Mouse (Mus musculus) forebrain, embryonic 10.5 days (tissue): ENCODE data around the gene Scrn1. TPM values are rescaled to one million over a fixed set of nuclear protein-coding genes. Genes with fewer than 3 reads are reported as not detected.

ENCODE experiments used
- DNase-seq: peaks from one replicate; pipeline ENCODE4 v3.0.0-alpha.2; 2017; ENCODE audit warnings: low spot score; ENCODE audit errors: extremely low spot score
- H3K27ac ChIP-seq: fragments of 300-500 bp; sonication (generic); 2 replicates; pipeline ENCODE4 v1.5.1; 2016; ENCODE audit warnings: mild to moderate bottlenecking
- H3K27me3 ChIP-seq: fragments of 300-500 bp; sonication (generic); 2 replicates; pipeline ENCODE4 v1.6.1; 2016; ENCODE audit warnings: mild to moderate bottlenecking; ENCODE audit not compliant: poor library complexity, severe bottlenecking
- H3K36me3 ChIP-seq: fragments of 300-500 bp; sonication (generic); replicated peaks from 2 replicates; pipeline ENCODE4 v1.6.1; 2016; ENCODE audit warnings: mild to moderate bottlenecking, moderate library complexity
- H3K4me1 ChIP-seq: fragments of 300-500 bp; sonication (generic); 2 replicates; pipeline ENCODE4 v1.6.1; 2016
- H3K4me3 ChIP-seq: fragments of 300-500 bp; sonication (generic); 2 replicates; pipeline ENCODE4 v1.5.1; 2016; ENCODE audit warnings: mild to moderate bottlenecking, moderate library complexity
- H3K9me3 ChIP-seq: fragments of 300-500 bp; sonication (generic); 2 replicates; pipeline ENCODE4 v1.6.1; 2016; ENCODE audit warnings: mild to moderate bottlenecking, moderate library complexity
- WGBS: fragments of 180-500 bp; shearing (Covaris S2); methylation state at CpG from one replicate; pipeline ENCODE4 v1.1.7; 2016; 5-methylcytosine and 5-hydroxymethylcytosine counted together
- polyA plus RNA-seq: library from polyadenylated mRNA; unstranded; fragments of >200 nt; fragmentation: Nextera tagmentation; extraction: Ambion mirVana; gene quantifications from 2 replicates; pipeline ENCODE4 v1.2.1, GENCODE M21; 2016

Scrn1 gene
- polyA plus RNA-seq, 1 experiment from 2014 or later: 62.1 TPM

DNA sequence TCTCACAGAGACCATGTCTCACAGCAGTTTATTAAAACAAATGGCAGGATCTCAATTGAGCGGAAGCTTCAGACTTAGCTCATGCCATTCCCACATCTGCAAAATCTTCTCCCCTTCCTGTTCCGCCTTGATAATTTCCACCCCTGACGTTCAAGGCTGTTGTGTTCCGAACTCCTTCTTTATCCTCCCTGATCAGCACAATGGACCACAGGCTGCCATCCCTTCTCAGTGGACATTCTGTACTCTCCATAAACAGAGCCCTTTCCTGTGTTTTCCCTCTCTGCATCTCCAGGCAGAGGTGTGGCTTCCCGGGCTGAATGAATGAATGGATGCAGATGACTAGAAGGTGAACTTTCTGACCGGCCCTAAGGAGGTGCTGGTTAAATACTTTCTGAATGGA is 25.5 kb upstream of the Scrn1 start:
- H3K27me3 ChIP-seq: no peaks in the 10 kb centered on the region
- no peak for DNase-seq
- H3K4me3 ChIP-seq: peak overlapping the region; percentile 60
- no peaks in the 10 kb centered on the region for H3K36me3 ChIP-seq
- 65% methylated on average over 6 of the region's 6 CpGs for WGBS
- H3K4me1 ChIP-seq: peaks cover 63% of the 10 kb centered on the region
- H3K9me3 ChIP-seq: no peaks in the 10 kb centered on the region
- H3K27ac ChIP-seq: no peak overlapping the region

DNA sequence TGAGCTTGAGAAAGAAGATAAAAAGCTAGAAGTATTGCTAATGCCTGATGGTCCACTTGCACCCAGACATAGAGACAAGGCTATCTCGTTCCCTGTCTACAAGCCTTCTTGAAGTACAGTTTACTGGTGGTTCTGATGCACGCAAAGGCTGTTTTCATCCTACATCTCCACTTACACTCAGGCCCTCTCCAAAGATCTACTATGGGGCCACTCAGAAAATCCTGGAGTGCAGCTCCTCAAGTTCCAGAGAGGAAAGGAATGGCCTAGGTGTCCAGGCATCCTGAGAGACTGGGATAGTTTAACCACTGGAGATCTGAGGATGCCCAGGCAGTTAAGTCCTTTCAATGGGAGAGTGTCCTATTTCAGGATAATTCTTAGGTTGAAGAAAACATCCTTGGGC is 24.4 kb upstream of the Scrn1 start:
- peaks cover 53% of the 10 kb centered on the region for H3K4me1 ChIP-seq
- DNase-seq: no peak
- WGBS: 93% methylated on average over 2 of the region's 2 CpGs
- no peaks in the 10 kb centered on the region for H3K27me3 ChIP-seq
- H3K36me3 ChIP-seq: no peaks in the 10 kb centered on the region
- no peak overlapping the region for H3K4me3 ChIP-seq
- H3K9me3 ChIP-seq: no peaks in the 10 kb centered on the region
- no peak overlapping the region for H3K27ac ChIP-seq

DNA sequence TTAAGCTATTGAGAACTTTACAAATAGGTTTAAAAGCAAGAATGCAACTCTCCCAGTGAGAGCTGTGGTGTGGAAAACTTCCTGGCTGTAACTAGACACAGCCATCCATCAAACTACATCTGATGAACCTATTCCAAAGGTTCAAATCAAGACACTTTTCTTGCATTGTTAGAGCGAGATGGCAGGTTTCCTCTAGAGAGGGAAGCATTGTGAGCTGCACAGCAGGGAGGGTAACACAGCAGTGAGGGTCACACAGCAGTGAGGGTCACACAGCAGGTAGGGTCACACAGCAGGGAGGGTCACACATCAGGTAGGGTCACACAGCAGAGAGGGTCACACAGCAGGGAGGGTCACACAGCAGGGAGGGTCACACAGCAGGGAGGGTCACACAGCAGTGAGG is 21.9 kb upstream of the Scrn1 start:
- Histone ChIP-seq H3K27me3 (no peaks in the 10 kb centered on the region), H3K9me3 (no peaks in the 10 kb centered on the region), H3K4me1 (peaks cover 31% of the 10 kb centered on the region), H3K27ac (no peak overlapping the region), H3K36me3 (peaks cover 5% of the 10 kb centered on the region; the same call in 1 of the 2 replicates), H3K4me3 (no peak overlapping the region)
- 40% methylated on average over 1 of the region's 1 CpGs for WGBS
- no peak for DNase-seq

DNA sequence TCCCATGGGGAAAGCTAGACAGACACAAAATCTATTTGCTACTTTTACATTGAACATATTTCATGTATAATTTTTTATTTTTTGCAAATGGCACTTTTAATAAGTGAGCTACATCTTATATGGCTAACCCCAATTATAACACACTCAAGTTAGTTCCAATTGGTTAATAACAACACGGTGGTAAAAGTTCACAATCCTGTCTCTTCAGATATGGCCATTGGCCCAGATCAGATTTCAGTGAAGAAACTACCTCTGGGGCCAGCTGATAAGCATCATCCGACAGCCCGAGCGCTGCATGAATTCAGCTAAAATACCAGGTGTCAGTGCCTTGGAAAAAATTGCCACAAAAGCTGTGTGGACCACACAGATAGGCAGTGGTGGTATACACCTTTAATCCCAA is 21.4 kb upstream of the Scrn1 start:
- H3K27me3 ChIP-seq: no peaks in the 10 kb centered on the region
- WGBS: 86% methylated on average over 4 of the region's 4 CpGs
- no peak overlapping the region for H3K27ac ChIP-seq
- peaks cover 30% of the 10 kb centered on the region for H3K4me1 ChIP-seq
- no peak for DNase-seq
- H3K36me3 ChIP-seq: peaks cover 6% of the 10 kb centered on the region; the same call in 1 of the 2 replicates
- H3K9me3 ChIP-seq: no peaks in the 10 kb centered on the region
- H3K4me3 ChIP-seq: no peak overlapping the region

DNA sequence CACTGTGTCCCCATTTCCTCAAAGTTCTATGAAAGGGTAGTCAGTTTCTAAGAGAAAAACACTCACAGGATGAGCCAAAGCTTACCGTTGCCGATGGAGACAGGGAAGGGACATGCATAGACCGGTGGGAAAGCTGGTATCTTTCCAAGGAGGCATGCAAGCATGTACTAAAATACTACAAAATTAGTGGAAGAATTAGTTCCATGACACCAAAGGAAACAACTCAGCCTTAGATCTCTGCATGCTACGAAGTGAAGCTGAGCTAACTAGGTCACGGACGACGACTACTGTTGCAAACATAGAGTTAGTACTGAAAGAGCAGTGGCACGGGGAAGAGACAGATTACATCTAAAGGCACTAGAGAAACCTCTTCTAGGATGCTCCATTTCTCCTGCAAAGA is 20.6 kb upstream of the Scrn1 start:
- Histone ChIP-seq H3K4me3 (no peak overlapping the region), H3K27ac (no peak overlapping the region), H3K36me3 (peaks cover 11% of the 10 kb centered on the region), H3K4me1 (peaks cover 22% of the 10 kb centered on the region), H3K27me3 (no peaks in the 10 kb centered on the region), H3K9me3 (no peaks in the 10 kb centered on the region)
- no peak for DNase-seq
- WGBS: 91% methylated on average over 8 of the region's 8 CpGs

DNA sequence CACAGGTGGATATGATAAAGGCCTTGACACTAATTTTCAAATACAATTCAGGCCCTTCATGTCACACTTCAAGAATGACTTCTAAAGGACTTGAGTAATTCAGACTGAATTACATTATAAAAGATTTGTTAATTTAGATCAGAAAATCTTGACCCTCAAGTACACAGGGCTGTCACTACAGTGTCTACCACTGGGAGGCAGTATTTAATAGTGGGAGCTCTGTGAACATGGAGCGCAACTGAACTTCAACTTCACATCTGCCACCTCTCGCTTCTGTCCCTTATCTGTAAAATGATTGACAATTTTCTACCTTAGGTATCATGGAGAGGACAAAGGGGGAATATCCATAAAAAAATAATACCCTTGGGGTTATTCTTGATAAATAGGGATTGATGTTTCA is 19.9 kb upstream of the Scrn1 start:
- Histone ChIP-seq H3K9me3 (no peaks in the 10 kb centered on the region), H3K27ac (no peak overlapping the region), H3K4me1 (peaks cover 15% of the 10 kb centered on the region), H3K4me3 (no peak overlapping the region), H3K27me3 (no peaks in the 10 kb centered on the region), H3K36me3 (peaks cover 11% of the 10 kb centered on the region)
- WGBS: 47% methylated on average over 2 of the region's 2 CpGs
- DNase-seq: no peak

DNA sequence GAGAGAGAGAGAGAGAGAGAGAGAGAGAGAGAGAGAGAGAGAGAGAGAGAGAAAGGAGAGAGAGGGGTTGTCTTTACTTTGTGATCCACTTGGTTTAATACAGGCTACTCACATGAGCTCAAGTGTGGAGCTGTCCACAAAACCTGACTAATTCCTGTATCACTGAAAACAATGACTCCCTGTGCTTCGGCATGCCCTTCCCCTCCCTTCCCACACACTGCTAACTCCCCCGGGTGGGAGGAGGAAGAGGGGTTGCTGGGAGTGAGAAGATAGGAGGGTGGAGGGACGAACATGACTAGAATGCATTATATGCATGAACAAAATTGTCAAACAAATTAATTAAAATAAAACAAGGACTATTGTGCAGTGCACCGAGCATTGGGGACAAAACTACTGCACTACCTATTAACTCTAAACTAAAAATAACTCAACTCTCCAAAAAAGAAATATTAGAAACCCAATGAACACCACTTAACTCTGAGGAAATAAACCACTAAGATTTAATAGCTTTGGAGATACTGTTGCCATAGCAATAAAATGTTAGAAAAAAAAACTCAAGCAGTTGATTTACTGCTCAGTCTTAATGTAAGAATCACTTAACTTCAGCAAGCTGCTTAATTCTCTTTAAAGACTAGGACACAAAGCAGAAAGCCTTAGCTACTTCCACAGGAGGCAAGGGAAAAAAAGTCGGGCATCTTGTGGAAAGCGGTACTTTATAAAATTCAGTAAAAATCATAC is 7.1 kb upstream of the Scrn1 start:
- Histone ChIP-seq H3K27ac (peak overlapping the region; percentile 72), H3K36me3 (no peaks in the 10 kb centered on the region), H3K9me3 (no peaks in the 10 kb centered on the region), H3K27me3 (no peaks in the 10 kb centered on the region), H3K4me3 (peak overlapping the region; percentile 10; the same call in 1 of the 2 replicates), H3K4me1 (peaks cover 47% of the 10 kb centered on the region)
- WGBS: 40% methylated on average over 6 of the region's 6 CpGs
- no peak for DNase-seq

DNA sequence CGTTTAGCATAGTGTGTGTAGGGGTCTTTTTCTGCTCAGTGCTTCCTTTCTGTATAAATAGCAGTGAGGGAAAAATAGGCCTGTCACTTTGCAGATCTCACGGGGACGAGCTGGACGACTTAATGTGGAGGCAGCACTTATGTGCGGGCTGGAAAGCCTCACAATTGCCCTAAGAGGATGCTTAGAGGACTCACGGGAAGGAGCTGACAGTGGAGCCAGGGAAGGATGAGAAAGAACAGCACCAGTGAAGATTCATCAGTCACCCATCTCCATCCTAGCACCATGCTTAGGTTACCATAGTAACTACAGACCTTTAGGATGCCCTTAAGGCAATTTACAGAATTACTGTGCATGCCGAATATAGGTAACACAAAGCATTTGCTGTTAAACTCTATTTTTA is 3.5 kb upstream of the Scrn1 start:
- WGBS: 60% methylated on average over 7 of the region's 7 CpGs

DNA sequence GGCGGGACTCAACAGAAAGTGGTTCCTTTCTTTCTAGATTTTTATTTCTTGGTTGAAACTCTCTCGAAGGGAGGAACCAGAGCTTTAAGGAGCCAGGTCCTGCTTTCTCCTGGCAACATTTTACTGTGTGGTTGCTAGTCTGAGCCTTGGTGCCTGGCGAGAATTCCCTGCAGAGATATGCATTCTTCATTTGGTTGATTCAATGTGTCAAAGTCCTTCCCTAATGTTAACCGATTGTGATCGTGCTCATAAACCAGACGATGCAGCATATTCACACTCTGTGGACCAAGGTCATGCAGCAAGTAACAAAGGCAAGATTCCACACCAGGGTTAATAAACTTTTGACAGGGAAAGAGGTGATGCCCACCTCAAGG is 244 bp upstream of the Scrn1 start:
- no peaks in the 10 kb centered on the region for H3K9me3 ChIP-seq
- H3K27me3 ChIP-seq: peaks cover 31% of the 10 kb centered on the region; the same call in 1 of the 2 replicates
- peak overlapping the region; percentile 70 for H3K4me3 ChIP-seq
- peak overlapping the region; percentile 92 for H3K27ac ChIP-seq
- no peak for DNase-seq
- H3K36me3 ChIP-seq: no peaks in the 10 kb centered on the region
- H3K4me1 ChIP-seq: peaks cover 66% of the 10 kb centered on the region
- WGBS: 16% methylated on average over 6 of the region's 6 CpGs

More for the DNA sequence above, 3.5 kb upstream of the Scrn1 start:
- Histone ChIP-seq H3K9me3 (no peaks in the 10 kb centered on the region), H3K4me1 (peaks cover 68% of the 10 kb centered on the region), H3K27me3 (peaks cover 24% of the 10 kb centered on the region; the same call in 1 of the 2 replicates), H3K36me3 (no peaks in the 10 kb centered on the region), H3K27ac (0 out of 2 replicates have a peak overlapping the region, but pooled peaks have one; percentile 51), H3K4me3 (no peak overlapping the region)
- DNase-seq: no peak

DNA sequence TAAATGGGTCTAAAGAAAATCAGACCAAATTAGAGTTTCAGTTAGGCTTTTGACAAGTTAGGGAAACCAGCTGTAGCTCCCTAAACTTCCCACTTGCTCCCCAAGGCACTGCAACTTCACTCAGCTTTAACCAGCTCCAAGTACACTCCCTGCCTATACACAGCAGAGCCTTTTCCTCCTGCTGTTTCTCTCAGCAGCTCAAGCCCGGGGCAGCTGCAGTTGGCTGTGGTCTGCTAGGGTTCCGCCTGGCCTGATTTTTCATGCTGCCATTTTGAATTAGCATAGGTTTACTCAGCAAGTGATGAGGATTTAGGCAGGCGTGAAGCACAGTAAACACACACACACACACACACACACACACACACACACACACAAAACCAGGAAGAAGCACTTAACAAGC is 1.3 kb downstream of the Scrn1 start:
- no peaks in the 10 kb centered on the region for H3K9me3 ChIP-seq
- H3K4me3 ChIP-seq: peak overlapping the region; percentile 70
- peaks cover 61% of the 10 kb centered on the region for H3K4me1 ChIP-seq
- H3K36me3 ChIP-seq: no peaks in the 10 kb centered on the region
- peak overlapping the region; percentile 92 for H3K27ac ChIP-seq
- H3K27me3 ChIP-seq: peaks cover 31% of the 10 kb centered on the region; the same call in 1 of the 2 replicates
- 19% methylated on average over 3 of the region's 3 CpGs for WGBS
- peak; percentile 40 for DNase-seq

DNA sequence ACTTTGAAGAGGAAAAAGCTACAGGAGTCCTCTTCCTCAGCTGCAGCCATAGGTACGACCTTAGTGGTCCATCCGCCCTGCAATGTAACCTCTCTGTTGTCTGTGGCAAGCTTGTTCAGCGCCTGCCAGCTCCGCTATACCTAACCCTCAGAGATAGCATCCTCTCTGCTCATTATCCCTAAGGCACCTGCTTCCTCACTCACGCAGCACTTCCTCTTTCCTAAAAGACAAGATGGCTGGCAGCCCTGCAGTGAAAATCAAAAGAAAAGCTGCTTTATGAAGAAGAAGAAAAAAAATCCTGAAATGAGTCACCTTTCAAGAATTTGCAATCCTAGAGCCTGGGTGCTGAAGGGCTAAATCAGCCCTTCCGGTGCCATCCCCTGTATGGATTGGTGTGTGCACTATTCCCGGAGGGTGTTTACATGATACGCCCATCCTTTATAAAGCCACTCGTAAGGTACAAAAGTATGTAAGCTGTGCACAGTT is 1.7 kb downstream of the Scrn1 start:
- H3K4me1 ChIP-seq: peaks cover 61% of the 10 kb centered on the region
- peak overlapping the region; percentile 92 for H3K27ac ChIP-seq

DNA sequence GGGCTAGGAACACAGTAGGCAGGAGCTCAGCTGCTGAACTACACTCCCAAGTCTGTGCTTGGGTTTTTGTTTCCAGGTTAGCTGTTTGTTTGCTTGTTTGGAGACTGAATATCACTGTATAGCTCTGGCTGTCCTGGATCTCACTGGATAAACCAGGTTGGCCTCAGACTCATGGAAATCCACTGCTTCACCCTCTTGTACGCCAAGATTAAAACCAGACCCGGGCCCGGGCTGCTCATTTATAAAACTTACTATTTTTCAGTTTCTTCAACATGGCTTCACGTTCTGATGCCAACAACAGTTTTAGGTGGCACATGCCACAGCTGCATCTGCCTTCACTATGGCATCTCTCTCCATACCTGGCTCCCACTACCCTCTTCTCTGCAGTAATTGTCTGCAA is 2.7 kb downstream of the Scrn1 start:
- Histone ChIP-seq H3K4me1 (peaks cover 60% of the 10 kb centered on the region), H3K9me3 (no peaks in the 10 kb centered on the region), H3K27ac (peak overlapping the region; percentile 53), H3K4me3 (no peak overlapping the region), H3K27me3 (peaks cover 31% of the 10 kb centered on the region; the same call in 1 of the 2 replicates), H3K36me3 (no peaks in the 10 kb centered on the region)
- DNase-seq: no peak
- 91% methylated on average over 4 of the region's 4 CpGs for WGBS

More for the DNA sequence above, 1.7 kb downstream of the Scrn1 start:
- 65% methylated on average over 9 of the region's 9 CpGs for WGBS
- H3K27me3 ChIP-seq: peaks cover 31% of the 10 kb centered on the region; the same call in 1 of the 2 replicates
- DNase-seq: no peak
- H3K4me3 ChIP-seq: peak overlapping the region; percentile 70
- H3K9me3 ChIP-seq: no peaks in the 10 kb centered on the region
- H3K36me3 ChIP-seq: no peaks in the 10 kb centered on the region

DNA sequence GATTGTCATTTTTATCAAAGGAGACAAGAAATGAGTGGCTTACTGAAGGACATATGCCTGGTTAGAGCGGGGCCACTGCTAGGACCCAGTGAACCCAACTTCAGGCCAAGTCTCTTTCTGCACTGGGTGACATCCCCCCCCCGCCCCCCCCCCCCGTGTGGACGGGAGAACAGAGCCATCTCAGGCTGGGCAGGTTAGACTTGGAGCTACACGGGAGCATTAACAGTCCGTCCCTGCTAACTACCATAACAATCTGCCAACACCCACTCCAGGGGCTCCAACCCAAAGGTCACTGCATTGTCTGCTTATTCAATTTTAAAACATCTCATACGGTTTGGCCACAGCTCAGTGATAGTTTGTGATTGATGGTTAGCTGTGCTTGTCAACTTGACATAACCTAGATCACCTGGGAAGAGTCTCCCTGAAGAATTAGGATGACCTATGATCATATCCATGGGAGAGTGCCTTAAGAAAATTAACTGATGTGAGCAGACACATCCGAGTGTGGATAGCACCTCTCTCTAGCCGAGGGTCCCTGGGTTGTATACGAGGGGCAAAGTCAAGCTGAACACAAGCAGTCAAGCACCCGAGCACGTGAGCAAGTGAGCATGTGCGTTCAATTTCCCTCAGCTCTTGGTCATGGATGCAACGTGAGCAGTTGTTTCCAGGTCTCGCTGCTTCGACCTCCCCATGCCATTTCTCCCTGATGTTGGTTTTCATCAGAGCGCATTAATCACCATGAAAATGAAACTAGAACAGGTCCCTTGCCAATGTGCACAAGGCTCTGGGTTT is 4.1 kb downstream of the Scrn1 start:
- Histone ChIP-seq H3K4me1 (peaks cover 52% of the 10 kb centered on the region), H3K36me3 (0 out of 2 replicates have a peak, but pooled peaks cover 2% of the 10 kb centered on the region), H3K9me3 (no peaks in the 10 kb centered on the region), H3K4me3 (no peak overlapping the region), H3K27ac (no peak overlapping the region), H3K27me3 (peaks cover 23% of the 10 kb centered on the region; the same call in 1 of the 2 replicates)
- no peak for DNase-seq
- WGBS: 82% methylated on average over 17 of the region's 17 CpGs
